Mouse (Mus musculus): ENCODE data around the gene Rarg. TPM values are rescaled to one million over a fixed set of nuclear protein-coding genes. Genes with fewer than 3 reads are reported as not detected.

The Rarg gene
- total and polyA plus RNA-seq, 3 experiments, result 0.39 to 5.8 TPM; not detected in 1

GRCm38 (mm10) chr15:102244306-102245191 is 12.8 kb downstream of the Rarg start:
- H3K9me3 ChIP-seq (replicated peaks; ENCODE audit: insufficient read depth, low read length), result no peaks in the 10 kb centered on the region
- H3K9ac ChIP-seq (ENCODE audit: control insufficient read depth, low read depth, low read length, poor library complexity, severe bottlenecking), result peak overlapping the region; percentile 6; the same call in 1 of the 2 replicates
- peaks cover 5 to 28% of the 10 kb centered on the region in 2 experiments for H3K4me1 ChIP-seq (ENCODE audit: control insufficient read depth in 1 of 2, insufficient read depth in 2 of 2, low read length in 2 of 2)
- H3K4me3 ChIP-seq (ENCODE audit: control insufficient read depth in 1 of 2, insufficient read depth in 1 of 2, low read depth in 2 of 2, low read length in 2 of 2), result peak overlapping the region in 1 of 2 experiments; percentile 33; a peak in 3 of 4 replicates
- DNase-seq (ENCODE audit: low read depth, low spot score), result no peak
- no peaks in the 10 kb centered on the region; the same call in 1 of the 2 replicates for H3K79me2 ChIP-seq (ENCODE audit: control insufficient read depth, insufficient read depth, low read length, poor library complexity)
- H3K36me3 ChIP-seq (ENCODE audit: control insufficient read depth in 1 of 2, insufficient read depth in 2 of 2, low read length in 2 of 2), result peaks cover 0 to 7% of the 10 kb centered on the region in 2 experiments; a peak in 2 of 4 replicates
- peaks cover 12 to 19% of the 10 kb centered on the region in 2 experiments; a peak in 3 of 4 replicates for H3K27me3 ChIP-seq (ENCODE audit: control insufficient read depth in 1 of 2, insufficient read depth in 2 of 2, low read length in 2 of 2)
- no peak overlapping the region for H3K27ac ChIP-seq (ENCODE audit: control insufficient read depth, low read depth, low read length)
- TF ChIP-seq ZKSCAN1 (IDR thresholded peaks at IDR 0.05; ENCODE audit: low read depth, low read length), result no peak
- TF ChIP-seq ELF1 (IDR thresholded peaks at IDR 0.05; ENCODE audit: low read depth, low read length), result no peak
- TF ChIP-seq ZNF384 (IDR thresholded peaks at IDR 0.05; ENCODE audit: low read depth, low read length), result peak; percentile 89
- no peak for TF ChIP-seq MAX (IDR thresholded peaks at IDR 0.05; ENCODE audit: low read length)

GRCm38 (mm10) chr15:102243229-102244190 is 13.8 kb downstream of the Rarg start:
- Histone ChIP-seq H3K9ac (ENCODE audit: control insufficient read depth, low read depth, low read length, poor library complexity, severe bottlenecking) (peak overlapping the region; percentile 38), H3K79me2 (ENCODE audit: control insufficient read depth, insufficient read depth, low read length, poor library complexity) (no peaks in the 10 kb centered on the region; the same call in 1 of the 2 replicates), H3K36me3 (ENCODE audit: control insufficient read depth in 1 of 2, insufficient read depth in 2 of 2, low read length in 2 of 2) (peaks cover 0 to 7% of the 10 kb centered on the region in 2 experiments; a peak in 2 of 4 replicates), H3K4me1 (ENCODE audit: control insufficient read depth in 1 of 2, insufficient read depth in 2 of 2, low read length in 2 of 2) (peaks cover 5 to 28% of the 10 kb centered on the region in 2 experiments), H3K27me3 (ENCODE audit: control insufficient read depth in 1 of 2, insufficient read depth in 2 of 2, low read length in 2 of 2) (peaks cover 12 to 19% of the 10 kb centered on the region in 2 experiments; a peak in 3 of 4 replicates), H3K9me3 (replicated peaks; ENCODE audit: insufficient read depth, low read length) (no peaks in the 10 kb centered on the region), H3K27ac (ENCODE audit: control insufficient read depth, low read depth, low read length) (no peak overlapping the region), H3K4me3 (ENCODE audit: control insufficient read depth in 1 of 2, insufficient read depth in 1 of 2, low read depth in 2 of 2, low read length in 2 of 2) (peak overlapping the region; percentile 11 to 26; a peak in 3 of 4 replicates)
- peak; percentile 48 for DNase-seq (ENCODE audit: low read depth, low spot score)
- TF ChIP-seq RAD21 (IDR thresholded peaks at IDR 0.05; ENCODE audit: low read depth, low read length), result no peak
- no peak for TF ChIP-seq ZNF384 (IDR thresholded peaks at IDR 0.05; ENCODE audit: low read depth, low read length)
- no peak for TF ChIP-seq E2F4 (IDR thresholded peaks at IDR 0.05; ENCODE audit: borderline replicate concordance, low read depth, low read length)
- TF ChIP-seq MXI1 (IDR thresholded peaks at IDR 0.05; ENCODE audit: low read depth, low read length), result peak; percentile 53
- no peak for TF ChIP-seq KAT2A (conservative IDR thresholded peaks at IDR 0.05; ENCODE audit: low read depth, low read length)
- TF ChIP-seq MYB (IDR thresholded peaks at IDR 0.05; ENCODE audit: low read depth, low read length), result no peak
- no peak for TF ChIP-seq CHD1 (IDR thresholded peaks at IDR 0.05; ENCODE audit: low read depth, low read length)
- TF ChIP-seq MAX (IDR thresholded peaks at IDR 0.05; ENCODE audit: low read length), result no peak
- peak; percentile 30; the same call in 1 of the 2 replicates for TF ChIP-seq ETS1 (IDR thresholded peaks at IDR 0.05; ENCODE audit: low read depth, low read length)
- no peak for TF ChIP-seq CTCF (IDR thresholded peaks at IDR 0.05 in 2 of 3, conservative IDR thresholded peaks at IDR 0.05 in 1 of 3; ENCODE audit: control insufficient read depth in 1 of 3, insufficient read depth in 1 of 3, low read depth in 2 of 3, low read length in 3 of 3, poor library complexity in 1 of 3, severe bottlenecking in 1 of 3)
- TF ChIP-seq SIN3A (IDR thresholded peaks at IDR 0.05; ENCODE audit: low read length), result no peak
- no peak for TF ChIP-seq MEF2A (IDR thresholded peaks at IDR 0.05; ENCODE audit: extremely low read depth, insufficient replicate concordance, low read depth, low read length, poor library complexity, severe bottlenecking)
- peak in 1 of 2 experiments; percentile 54; a peak in 1 of 4 replicates for TF ChIP-seq EP300 (IDR thresholded peaks at IDR 0.05; ENCODE audit: low read depth in 1 of 2, low read length in 2 of 2)
- no peak for TF ChIP-seq CHD2 (IDR thresholded peaks at IDR 0.05; ENCODE audit: low read length)
- peak; percentile 50; the same call in 1 of the 2 replicates for TF ChIP-seq NRF1 (IDR thresholded peaks at IDR 0.05; ENCODE audit: insufficient read depth, low read depth, low read length, poor library complexity, severe bottlenecking)
- no peak for TF ChIP-seq POLR2AphosphoS2 (IDR thresholded peaks at IDR 0.05; ENCODE audit: low read length)
- no peak for TF ChIP-seq MAFK (IDR thresholded peaks at IDR 0.05; ENCODE audit: borderline replicate concordance, low read depth, low read length)
- no peak for TF ChIP-seq RCOR1 (IDR thresholded peaks at IDR 0.05; ENCODE audit: low read depth, low read length)
- TF ChIP-seq UBTF (IDR thresholded peaks at IDR 0.05; ENCODE audit: borderline replicate concordance, insufficient read depth, low read depth, low read length), result no peak
- TF ChIP-seq MYC (IDR thresholded peaks at IDR 0.05; ENCODE audit: low read depth, low read length), result no peak
- 0 out of 2 replicates have a peak, but pooled peaks have one; percentile 15 for TF ChIP-seq NELFE (IDR thresholded peaks at IDR 0.05; ENCODE audit: low read depth, low read length)
- TF ChIP-seq ZC3H11A (IDR thresholded peaks at IDR 0.05; ENCODE audit: low read depth, low read length), result no peak
- no peak for TF ChIP-seq BHLHE40 (IDR thresholded peaks at IDR 0.05; ENCODE audit: borderline replicate concordance, low read depth, low read length)
- no peak for TF ChIP-seq POLR2A (IDR thresholded peaks at IDR 0.05; ENCODE audit: control insufficient read depth in 1 of 2, insufficient read depth in 1 of 2, low read depth in 1 of 2, low read length in 2 of 2, poor library complexity in 1 of 2)

Data from MEL (cell line).